In genomic region chr7:27839596-27839995, GRCm38 (mm10) we compare ENCODE assay signal across 10 mouse cellular contexts. TPM values are rescaled to one million over a fixed set of nuclear protein-coding genes. Genes with fewer than 3 reads are reported as not detected.
DNase-seq lines count a peak whose midpoint lies in the region; ATAC-seq lines count a peak whose summit lies in the region.
"Had no signal": no experiment of that assay in that cellular context is flagged by ENCODE, and none has a peak within 500 bp of the region (broad histone marks: within the 10 kb centered on the region; RNA-seq: fewer than 3 reads in every experiment).

No protein-coding gene starts in this region.

- no peaks in the 10 kb centered on the region; the same call in 1 of the 2 replicates for H3K36me3 ChIP-seq in liver, embryonic 11.5 days (ENCODE audit: control insufficient read depth, insufficient read depth, low read length)
- peaks cover 4% of the 10 kb centered on the region for H3K36me3 ChIP-seq in embryonic facial prominence, embryonic 13.5 days
- no peaks in the 10 kb centered on the region for H3K36me3 ChIP-seq in intestine, embryonic 16.5 days (ENCODE audit: control insufficient read depth, insufficient read depth, low read length)
- peaks cover 4% of the 10 kb centered on the region for H3K36me3 ChIP-seq in neural tube, embryonic 13.5 days

- no peak overlapping the region for H3K27ac ChIP-seq in liver, embryonic 11.5 days (ENCODE audit: low read depth, low read length)
- H3K27ac ChIP-seq in embryonic facial prominence, embryonic 13.5 days = no peak overlapping the region
- H3K27ac ChIP-seq in intestine, embryonic 16.5 days (ENCODE audit: low read length) = no peak overlapping the region
- no peak overlapping the region for H3K27ac ChIP-seq in neural tube, embryonic 13.5 days (replicated peaks)

- no peak for ATAC-seq in liver, embryonic 11.5 days (replicated peaks; ENCODE audit: low FRiP score)
- ATAC-seq in embryonic facial prominence, embryonic 13.5 days (ENCODE audit: insufficient number of reproducible peaks, insufficient read depth, low FRiP score, low TSS enrichment, low read depth) = no peak
- ATAC-seq in intestine, embryonic 16.5 days = no peak
- no peak for ATAC-seq in neural tube, embryonic 13.5 days (ENCODE audit: low read depth)

- no peaks in the 10 kb centered on the region for H3K4me1 ChIP-seq in liver, embryonic 11.5 days (replicated peaks; ENCODE audit: control insufficient read depth, insufficient read depth, low read length)
- peaks cover 6% of the 10 kb centered on the region for H3K4me1 ChIP-seq in embryonic facial prominence, embryonic 13.5 days
- peaks cover 6% of the 10 kb centered on the region; the same call in 1 of the 2 replicates for H3K4me1 ChIP-seq in intestine, embryonic 16.5 days (ENCODE audit: control insufficient read depth, insufficient read depth, low read length)
- peaks cover 14% of the 10 kb centered on the region for H3K4me1 ChIP-seq in neural tube, embryonic 13.5 days (replicated peaks)

- no peak overlapping the region for H3K9ac ChIP-seq in liver, embryonic 11.5 days (ENCODE audit: low read depth, low read length)
- H3K9ac ChIP-seq in embryonic facial prominence, embryonic 13.5 days = no peak overlapping the region
- no peak overlapping the region for H3K9ac ChIP-seq in intestine, embryonic 16.5 days (ENCODE audit: low read depth, low read length)
- no peak overlapping the region for H3K9ac ChIP-seq in neural tube, embryonic 13.5 days

- WGBS in liver, embryonic 11.5 days = 91% methylated on average over 7 of the region's 7 CpGs
- 90% methylated on average over 7 of the region's 7 CpGs for WGBS in embryonic facial prominence, embryonic 13.5 days
- 93% methylated on average over 7 of the region's 7 CpGs for WGBS in intestine, embryonic 16.5 days
- WGBS in neural tube, embryonic 13.5 days = 94% methylated on average over 7 of the region's 7 CpGs

- no peak for DNase-seq in liver, embryonic 11.5 days (ENCODE audit: low spot score)
- DNase-seq in liver = no peak
- no peak for DNase-seq in left cerebral cortex, postnatal 36 days (ENCODE audit: low spot score in 2 of 2)
- DNase-seq in ovary, postnatal 14 days (ENCODE audit: low spot score) = no peak
- DNase-seq: gastrocnemius, postnatal 25 days; kidney, adult 8-10 months; lung, postnatal 36 days had no signal

- H3K4me3 ChIP-seq in liver, embryonic 11.5 days (ENCODE audit: low read depth, low read length) = no peak overlapping the region
- peak overlapping the region; percentile 54 for H3K4me3 ChIP-seq in embryonic facial prominence, embryonic 13.5 days
- no peak overlapping the region for H3K4me3 ChIP-seq in intestine, embryonic 16.5 days (ENCODE audit: low read length)
- H3K4me3 ChIP-seq in neural tube, embryonic 13.5 days = peak overlapping the region; percentile 49; the same call in 1 of the 2 replicates

- intact Hi-C loops in left cerebral cortex, postnatal 36 days (cut with DNase I) = no loop called here

- H3K9me3 ChIP-seq in liver, embryonic 11.5 days (ENCODE audit: control insufficient read depth, low read length) = no peaks in the 10 kb centered on the region
- no peaks in the 10 kb centered on the region for H3K9me3 ChIP-seq in embryonic facial prominence, embryonic 13.5 days
- H3K9me3 ChIP-seq in intestine, embryonic 16.5 days (ENCODE audit: control insufficient read depth, low read length) = no peaks in the 10 kb centered on the region
- no peaks in the 10 kb centered on the region for H3K9me3 ChIP-seq in neural tube, embryonic 13.5 days

- peak overlapping the region; percentile 68; the same call in 1 of the 2 replicates for H3K4me2 ChIP-seq in liver, embryonic 11.5 days
- H3K4me2 ChIP-seq in embryonic facial prominence, embryonic 13.5 days = peak overlapping the region; percentile 56
- H3K4me2 ChIP-seq in intestine, embryonic 16.5 days (ENCODE audit: low read depth, low read length) = 0 out of 2 replicates have a peak overlapping the region, but pooled peaks have one; percentile 61
- H3K4me2 ChIP-seq in neural tube, embryonic 13.5 days = peak overlapping the region; percentile 61

- H3K27me3 ChIP-seq in liver, embryonic 11.5 days (replicated peaks; ENCODE audit: control insufficient read depth, insufficient read depth, low read length) = no peaks in the 10 kb centered on the region
- H3K27me3 ChIP-seq in embryonic facial prominence, embryonic 13.5 days = no peaks in the 10 kb centered on the region
- no peaks in the 10 kb centered on the region for H3K27me3 ChIP-seq in intestine, embryonic 16.5 days (replicated peaks; ENCODE audit: control insufficient read depth, insufficient read depth, low read length)
- no peaks in the 10 kb centered on the region for H3K27me3 ChIP-seq in neural tube, embryonic 13.5 days

RNA-seq across cellular contexts. Expression of gene Zfp59, which starts 1.2 kb away (rescaled TPM):
- 4.6 and 5.7 TPM in 2 replicates for polyA plus RNA-seq in liver, embryonic 11.5 days (2014; fragmentation: Nextera tagmentation; extraction: Ambion mirVana)
- 9.5 and 10.0 TPM in 2 replicates for polyA plus RNA-seq in embryonic facial prominence, embryonic 13.5 days (2015; fragmentation: Nextera tagmentation; extraction: Ambion mirVana)
- polyA plus RNA-seq in intestine, embryonic 16.5 days (2015; fragmentation: Nextera tagmentation; extraction: Ambion mirVana) = 6.0 and 6.2 TPM in 2 replicates
- polyA plus RNA-seq in neural tube, embryonic 13.5 days (2015; fragmentation: Nextera tagmentation; extraction: Ambion mirVana) = 10.5 TPM in 2 replicates
- total RNA-seq in left cerebral cortex, postnatal 36 days (2021) = 1 to 10 TPM; 5.2 TPM

RNA-seq across cellular contexts. Expression of gene Zfp607a, which starts 17.7 kb away (rescaled TPM):
- 3.6 and 3.8 TPM in 2 replicates for polyA plus RNA-seq in liver, embryonic 11.5 days (2014; fragmentation: Nextera tagmentation; extraction: Ambion mirVana)
- 4.2 and 5.1 TPM in 2 replicates for polyA plus RNA-seq in embryonic facial prominence, embryonic 13.5 days (2015; fragmentation: Nextera tagmentation; extraction: Ambion mirVana)
- 3.2 and 3.4 TPM in 2 replicates for polyA plus RNA-seq in intestine, embryonic 16.5 days (2015; fragmentation: Nextera tagmentation; extraction: Ambion mirVana)
- polyA plus RNA-seq in neural tube, embryonic 13.5 days (2015; fragmentation: Nextera tagmentation; extraction: Ambion mirVana) = 1.4 and 1.5 TPM in 2 replicates
- total RNA-seq in left cerebral cortex, postnatal 36 days (2021) = 1 to 10 TPM; 1.7 to 2.2 TPM

RNA-seq across cellular contexts. Expression of gene Zfp626, which starts 32.6 kb away (rescaled TPM):
- polyA plus RNA-seq in liver, embryonic 11.5 days (2014; fragmentation: Nextera tagmentation; extraction: Ambion mirVana) = 1.6 and 2.3 TPM in 2 replicates
- 2.7 and 2.9 TPM in 2 replicates for polyA plus RNA-seq in embryonic facial prominence, embryonic 13.5 days (2015; fragmentation: Nextera tagmentation; extraction: Ambion mirVana)
- 1.3 TPM in 2 replicates for polyA plus RNA-seq in intestine, embryonic 16.5 days (2015; fragmentation: Nextera tagmentation; extraction: Ambion mirVana)
- 2.3 and 2.9 TPM in 2 replicates for polyA plus RNA-seq in neural tube, embryonic 13.5 days (2015; fragmentation: Nextera tagmentation; extraction: Ambion mirVana)
- 10 to 100 TPM in 1 of 2 experiments, 1 to 10 TPM in 1; 8.8 to 10.4 TPM for total RNA-seq in left cerebral cortex, postnatal 36 days (2021)

Comparison
In these comparisons a context has a peak if more than half of its experiments do, and no peak if none do; other contexts are left out.
1. H3K4me3 ChIP-seq: peak in embryonic facial prominence, embryonic 13.5 days (single experiment) and neural tube, embryonic 13.5 days (single experiment); none in liver, embryonic 11.5 days (single experiment) and intestine, embryonic 16.5 days (single experiment).
2. Peak in every context shown above with its lines, with median percentiles within 50 percentile points of each other: H3K4me2 ChIP-seq.